Mouse (Mus musculus) Patski (cell line): ENCODE measurements at regions not wholly inside any gene's neighbourhood (a gene's known extent, or its start where the extent isn't known, plus 50 kb on each side); places are given as distances from the start of the nearest gene placed in this dataset.

ENCODE experiments used
- ATAC-seq: fragments of 100-300 bp; one replicate; pipeline ENCODE4 v1.8.0; 2021
- CTCF ChIA-PET: fragments of 350-600 bp; sonication (Branson Sonifier 250); formaldehyde crosslinking; loops from one replicate; lab custom pipeline; 2022; ENCODE audit warnings: inconsistent platforms; lab: Charles Lee
- POLR2A ChIA-PET: fragments of 350-600 bp; sonication (Branson Sonifier 250); formaldehyde crosslinking; loops from one replicate; lab custom pipeline; 2022; ENCODE audit warnings: antibody characterized with exemption, inconsistent platforms; lab: Charles Lee
- DNase-seq: peaks from one replicate; pipeline ENCODE4 v3.0.0-alpha.2; 2011; ENCODE audit warnings: low read depth, low spot score
- H3K27me3 ChIP-seq: fragments of 371-371 bp; one replicate; pipeline ENCODE4 v1.5.1; 2021
- CTCF ChIP-seq: fragments of 100-300 bp; IDR thresholded peaks from one replicate; pipeline ENCODE4 v1.5.1; 2021
- in situ Hi-C: fragments of 300-500 bp; cut with MboI; formaldehyde crosslinking; loops from 3 replicates; pipeline ENCODE4 v1.11.1; 2018; ENCODE audit warnings: low pct_unique_long_range_greater_than_20kb, mixed read lengths

- no peaks in the 10 kb centered on the region for H3K27me3 ChIP-seq
- no peak for DNase-seq
- no peak for ATAC-seq
- no peak for TF ChIP-seq CTCF
- in situ Hi-C loops, result no loop called here
- POLR2A ChIA-PET, result no interaction called here
- CTCF ChIA-PET, result no interaction called here
These were observed 73.1 kb upstream of the Klhl1 start for GRCm38 (mm10) chr14:96592051-96592450.
